Mouse (Mus musculus) Muller cell, postnatal 12 days (primary cell): ENCODE measurements around the gene Mfsd2b.
"Not testable (repeated sequence)": the region's sequence is repeated elsewhere in the genome, so short reads cannot be mapped to it uniquely, and the experiment has no call there.

Source experiments
- DNase-seq: peaks from one replicate; pipeline ENCODE4 v3.0.0-alpha.2; 2015; ENCODE audit errors: inconsistent ontology term

The Mfsd2b gene

GRCm38 (mm10) chr12:4874161-4874927 is at the start of gene Mfsd2b:
Gene Mfsd2b, minus strand, starts transcription at chr12:4874359.
- peak; percentile 78 for DNase-seq

- DNase-seq, result peak; percentile 79
Measured at GRCm38 (mm10) chr12:4917805-4918591, 43.8 kb upstream of the Mfsd2b start.

- peak; percentile 97 for DNase-seq
Measured at GRCm38 (mm10) chr12:4916994-4917804, 43.0 kb upstream of the Mfsd2b start, which contains the start of gene Atad2b. Gene Atad2b, plus strand, starts transcription at chr12:4917353.

- no peak for DNase-seq
Measured at GRCm38 (mm10) chr12:4914944-4915343, 40.8 kb upstream of the Mfsd2b start.

- DNase-seq, result no peak
Measured at GRCm38 (mm10) chr12:4914441-4914840, 40.3 kb upstream of the Mfsd2b start.

GRCm38 (mm10) chr12:4911716-4912115 is 37.6 kb upstream of the Mfsd2b start:
- DNase-seq, result no peak

- DNase-seq, result not testable (repeated sequence)
Measured at GRCm38 (mm10) chr12:4910496-4910895, 36.3 kb upstream of the Mfsd2b start.

GRCm38 (mm10) chr12:4908391-4908790 is 34.2 kb upstream of the Mfsd2b start:
- no peak for DNase-seq

- DNase-seq, result peak; percentile 97
Measured at GRCm38 (mm10) chr12:4906951-4907906, 33.1 kb upstream of the Mfsd2b start, which contains the start of gene Ubxn2a. Gene Ubxn2a, minus strand, starts transcription at chr12:4907705.

GRCm38 (mm10) chr12:4906476-4906875 is 32.3 kb upstream of the Mfsd2b start:
- DNase-seq, result no peak

GRCm38 (mm10) chr12:4905946-4906345 is 31.8 kb upstream of the Mfsd2b start:
- no peak for DNase-seq

- DNase-seq, result no peak
Measured at GRCm38 (mm10) chr12:4898024-4898423, 23.9 kb upstream of the Mfsd2b start.

GRCm38 (mm10) chr12:4889891-4890290 is 15.7 kb upstream of the Mfsd2b start:
- no peak for DNase-seq

GRCm38 (mm10) chr12:4889251-4889650 is 15.1 kb upstream of the Mfsd2b start:
- no peak for DNase-seq

GRCm38 (mm10) chr12:4888739-4889138 is 14.6 kb upstream of the Mfsd2b start:
- no peak for DNase-seq

- DNase-seq, result not testable (repeated sequence)
Measured at GRCm38 (mm10) chr12:4886581-4886980, 12.4 kb upstream of the Mfsd2b start.

- DNase-seq, result no peak
Measured at GRCm38 (mm10) chr12:4885062-4885461, 10.9 kb upstream of the Mfsd2b start.

GRCm38 (mm10) chr12:4882086-4882485 is 7.9 kb upstream of the Mfsd2b start:
- DNase-seq, result no peak

GRCm38 (mm10) chr12:4879048-4879447 is 4.9 kb upstream of the Mfsd2b start:
- DNase-seq, result no peak

- no peak for DNase-seq
Measured at GRCm38 (mm10) chr12:4878296-4878783, 4.2 kb upstream of the Mfsd2b start.

GRCm38 (mm10) chr12:4875623-4876022 is 1.5 kb upstream of the Mfsd2b start:
- no peak for DNase-seq
